Mouse (Mus musculus) C3H10T1/2 (cell line): ENCODE measurements around the gene Prr23a2. TPM values are rescaled to one million over a fixed set of nuclear protein-coding genes. Genes with fewer than 3 reads are reported as not detected.

Experiments used
- polyA plus RNA-seq, 2 experiments: library from polyadenylated mRNA; unstranded; fragments of >200 nt; fragmentation: generic; extraction: Trizol; gene quantifications; one replicate each; pipeline ENCODE4 v1.2.1; 2012; ENCODE audit warnings: missing spikeins in 2 of 2

Gene Prr23a2
- polyA plus RNA-seq, result not detected

DNA sequence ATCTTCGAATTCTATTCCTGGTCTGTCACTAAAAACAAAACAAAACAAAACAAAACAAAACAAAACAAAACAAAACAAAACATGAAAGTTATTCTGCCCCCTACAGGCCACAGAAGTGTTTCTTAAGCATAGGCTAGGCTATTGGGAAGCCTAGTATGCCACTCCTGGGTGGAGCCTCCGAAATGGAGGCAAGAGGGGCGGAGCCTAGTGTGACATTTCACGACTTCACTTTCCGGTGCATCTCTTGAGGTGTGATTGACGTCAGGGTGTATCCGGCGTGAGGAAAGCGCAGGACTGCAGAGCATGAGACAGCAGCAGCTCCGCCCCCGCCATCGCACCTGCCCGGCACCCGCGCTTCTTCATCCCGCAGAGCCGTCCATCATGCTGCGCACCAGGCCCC lies at the start of gene Prr23a2:
Prr23a2 (plus strand) TSS at position 285 of the 400 bp plus-strand sequence.

DNA sequence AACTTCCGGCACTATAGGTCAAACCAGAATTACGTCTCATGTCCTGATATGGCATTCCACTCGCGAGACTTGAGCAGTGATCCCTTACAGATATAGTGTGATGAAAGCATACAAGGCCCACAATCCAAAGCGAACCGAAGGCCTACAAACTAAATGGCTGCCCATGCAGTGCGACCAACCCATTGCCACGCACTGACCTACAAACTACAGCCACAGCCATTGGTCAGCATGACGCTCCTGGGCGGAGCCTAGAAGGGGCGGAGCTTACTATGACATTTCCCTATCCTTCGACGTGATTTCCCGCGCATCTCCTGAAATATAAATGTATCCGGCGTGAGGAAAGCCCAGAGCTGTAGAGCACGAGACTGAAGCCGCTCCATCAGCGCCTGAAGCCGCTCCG lies 14.2 kb upstream of the Prr23a2 start, which contains the start of gene Prr23a1:
Prr23a1 (plus strand) TSS at position 387 of the 400 bp plus-strand sequence.

DNA sequence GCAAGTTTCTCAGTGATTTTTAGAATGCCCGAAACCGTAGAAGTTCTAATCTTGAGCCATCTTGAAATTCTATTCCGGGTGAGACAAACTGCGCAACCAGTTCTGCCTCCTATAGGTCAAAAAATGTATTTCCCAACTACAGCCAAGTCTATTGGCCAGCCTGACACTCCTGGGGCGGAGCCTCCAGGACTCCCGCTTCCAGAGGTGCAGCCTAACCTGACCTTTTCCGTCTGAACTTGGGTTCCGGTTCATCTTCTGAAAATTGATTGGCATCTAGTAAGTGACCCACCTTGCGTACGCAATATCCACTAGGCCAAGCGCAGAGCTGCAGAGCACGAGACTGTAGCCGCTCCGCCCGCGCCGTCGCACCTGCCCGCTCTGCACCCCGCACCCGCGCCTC lies 8.3 kb downstream of the Prr23a2 start, which contains the start of gene Prr23a3:
Prr23a3 (plus strand) TSS at position 197 of the 400 bp plus-strand sequence.

DNA sequence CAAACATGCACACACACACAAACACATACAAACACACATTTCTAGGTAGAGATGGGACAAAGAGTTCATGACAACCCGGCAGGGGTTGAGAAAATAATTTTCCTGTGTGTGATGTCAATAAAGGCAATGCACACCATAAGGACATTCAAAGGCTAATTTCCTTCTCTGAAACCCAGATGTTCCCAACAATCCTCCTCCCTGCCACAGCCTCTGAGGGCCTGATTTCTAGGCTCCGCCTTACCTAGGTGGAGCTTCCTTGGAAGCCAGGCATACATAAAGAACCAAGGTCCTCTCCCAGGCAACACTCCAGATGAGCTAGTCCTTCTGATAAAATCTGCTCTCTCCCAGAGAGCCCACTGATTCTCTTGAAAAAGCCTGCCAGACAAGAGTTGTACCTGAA lies 46.5 kb downstream of the Prr23a2 start, which contains the start of gene 7420426K07Rik:
7420426K07Rik (plus strand) TSS at position 301 of the 400 bp plus-strand sequence.

Other genes with a start within 250 kb of the Prr23a2 start
- not detected for gene Prr23a1, start 14.0 kb upstream of the Prr23a2 start, polyA plus RNA-seq
- not detected for gene Prr23a3, start 8.3 kb downstream of the Prr23a2 start, polyA plus RNA-seq
- gene 7420426K07Rik, start 46.6 kb downstream of the Prr23a2 start, polyA plus RNA-seq, result not detected
- gene Foxl2, start 98.8 kb downstream of the Prr23a2 start, polyA plus RNA-seq, result not detected
- gene Faim, start 129.9 kb downstream of the Prr23a2 start, polyA plus RNA-seq, result 10 to 100 TPM in 1 of 2 experiments, 1 to 10 TPM in 1; 7.7 to 20.5 TPM
- not detected for gene Gm1123, start 179.2 kb downstream of the Prr23a2 start, polyA plus RNA-seq